Mouse (Mus musculus) midbrain, embryonic 15.5 days (tissue): Measurements from ENCODE around the gene Asap3. TPM values are rescaled to one million over a fixed set of nuclear protein-coding genes. Genes with fewer than 3 reads are reported as not detected.

ENCODE experiments used
- ATAC-seq: fragments of 200-750 bp; cut with Nextera tagmentation; replicated peaks from 2 replicates; pipeline ENCODE4 v1.8.0; 2017; ENCODE audit warnings: moderate TSS enrichment
- H3K27ac ChIP-seq: fragments of 300-500 bp; sonication (generic); 2 replicates; pipeline ENCODE4 v1.5.1; 2015; ENCODE audit warnings: mild to moderate bottlenecking, inconsistent platforms
- H3K27me3 ChIP-seq: fragments of 300-500 bp; sonication (generic); replicated peaks from 2 replicates; pipeline ENCODE4 v1.6.1; 2015; ENCODE audit warnings: inconsistent platforms
- H3K36me3 ChIP-seq: fragments of 300-500 bp; sonication (generic); replicated peaks from 2 replicates; pipeline ENCODE4 v1.6.1; 2015; ENCODE audit warnings: inconsistent platforms
- H3K4me1 ChIP-seq: fragments of 300-500 bp; sonication (generic); 2 replicates; pipeline ENCODE4 v1.6.1; 2015; ENCODE audit warnings: inconsistent platforms
- H3K4me2 ChIP-seq: fragments of 300-500 bp; sonication (generic); 2 replicates; pipeline ENCODE4 v1.6.1; 2015; ENCODE audit warnings: inconsistent platforms, mild to moderate bottlenecking, moderate library complexity
- H3K4me3 ChIP-seq: fragments of 300-500 bp; sonication (generic); 2 replicates; pipeline ENCODE4 v1.5.1; 2015; ENCODE audit warnings: mild to moderate bottlenecking, inconsistent platforms
- H3K9ac ChIP-seq: fragments of 300-500 bp; sonication (generic); 2 replicates; pipeline ENCODE4 v1.6.1; 2015; ENCODE audit warnings: mild to moderate bottlenecking, inconsistent platforms
- H3K9me3 ChIP-seq: fragments of 300-500 bp; sonication (generic); 2 replicates; pipeline ENCODE4 v1.6.1; 2016; ENCODE audit warnings: inconsistent platforms
- WGBS: fragments of 180-500 bp; shearing (Covaris S2); methylation state at CpG from one replicate; pipeline ENCODE4 v1.1.7; 2015; ENCODE audit warnings: mixed read lengths; 5-methylcytosine and 5-hydroxymethylcytosine counted together
- polyA plus RNA-seq: library from polyadenylated mRNA; unstranded; fragments of >200 nt; fragmentation: Nextera tagmentation; extraction: Ambion mirVana; gene quantifications from 2 replicates; pipeline ENCODE4 v1.2.1, GENCODE M21; 2015

Gene Asap3
- polyA plus RNA-seq, 1 experiment from 2014 or later, result 5.1 TPM

DNA sequence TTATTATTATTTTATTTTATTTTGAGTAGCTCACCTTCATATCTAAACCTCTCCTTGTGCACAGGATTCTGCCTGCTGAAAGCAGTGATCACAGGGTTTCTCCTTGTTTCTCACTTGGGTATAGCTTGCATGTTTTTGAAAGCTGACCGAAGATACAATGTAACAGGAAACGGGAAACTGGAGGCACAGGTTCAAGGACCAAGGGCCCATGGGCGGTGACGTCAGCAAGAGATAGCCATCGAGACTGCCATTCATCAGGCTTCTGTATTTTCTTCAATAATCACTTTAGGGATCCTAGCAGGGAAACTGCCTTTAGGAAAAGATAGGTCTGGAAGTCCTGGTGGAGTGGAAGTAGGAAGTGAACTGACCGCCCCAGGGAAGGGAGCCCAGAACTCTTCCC, 85.5 kb downstream of the Asap3 start:
- no peak overlapping the region for H3K4me2 ChIP-seq
- H3K4me3 ChIP-seq, result no peak overlapping the region
- H3K4me1 ChIP-seq, result peaks cover 24% of the 10 kb centered on the region
- peaks cover 26% of the 10 kb centered on the region; the same call in 1 of the 2 replicates for H3K36me3 ChIP-seq
- no peaks in the 10 kb centered on the region for H3K9me3 ChIP-seq
- WGBS, result 92% methylated on average over 6 of the region's 6 CpGs
- H3K27ac ChIP-seq, result no peak overlapping the region
- H3K27me3 ChIP-seq, result peaks cover 10% of the 10 kb centered on the region; the same call in 1 of the 2 replicates
- H3K9ac ChIP-seq, result no peak overlapping the region
- ATAC-seq, result no peak

Other genes with a start within 250 kb of the Asap3 start
- gene Gale, start 242.6 kb upstream of the Asap3 start, polyA plus RNA-seq, result 41.6 and 44.2 TPM in 2 replicates
- 228 and 233 TPM in 2 replicates for gene Lypla2, start 233.7 kb upstream of the Asap3 start, polyA plus RNA-seq
- gene Pithd1, start 219.1 kb upstream of the Asap3 start, polyA plus RNA-seq, result 62.8 and 64.6 TPM in 2 replicates
- 27.5 TPM in 2 replicates for gene Eloa, start 184.6 kb upstream of the Asap3 start, polyA plus RNA-seq
- 262 and 276 TPM in 2 replicates for gene Rpl11, start 152.9 kb upstream of the Asap3 start, polyA plus RNA-seq
- 127 and 151 TPM in 2 replicates for gene Id3, start 62.9 kb upstream of the Asap3 start, polyA plus RNA-seq
- 2.2 and 2.3 TPM in 2 replicates for gene E2f2, start 34.0 kb upstream of the Asap3 start, polyA plus RNA-seq
- gene Tcea3, start 41.4 kb downstream of the Asap3 start, polyA plus RNA-seq, result 1.4 and 1.8 TPM in 2 replicates
- gene Zfp46, start 78.3 kb downstream of the Asap3 start, polyA plus RNA-seq, result 42.8 and 43.2 TPM in 2 replicates
- gene Hnrnpr, start 104.6 kb downstream of the Asap3 start, polyA plus RNA-seq, result 226 and 237 TPM in 2 replicates
- gene Htr1d, start 217.2 kb downstream of the Asap3 start, polyA plus RNA-seq, result 1.4 and 1.9 TPM in 2 replicates